Mouse (Mus musculus) lung, postnatal 0 days (tissue): ENCODE data around the gene Tmem221.

Source experiments
- CTCF ChIP-seq: IDR thresholded peaks from 2 replicates; pipeline ENCODE4 v1.5.1; 2016; ENCODE audit warnings: antibody characterized with exemption, mild to moderate bottlenecking
- EP300 ChIP-seq: IDR thresholded peaks from 2 replicates; pipeline ENCODE4 v1.6.1; 2016; ENCODE audit warnings: antibody characterized with exemption, mild to moderate bottlenecking, control low read depth

DNA sequence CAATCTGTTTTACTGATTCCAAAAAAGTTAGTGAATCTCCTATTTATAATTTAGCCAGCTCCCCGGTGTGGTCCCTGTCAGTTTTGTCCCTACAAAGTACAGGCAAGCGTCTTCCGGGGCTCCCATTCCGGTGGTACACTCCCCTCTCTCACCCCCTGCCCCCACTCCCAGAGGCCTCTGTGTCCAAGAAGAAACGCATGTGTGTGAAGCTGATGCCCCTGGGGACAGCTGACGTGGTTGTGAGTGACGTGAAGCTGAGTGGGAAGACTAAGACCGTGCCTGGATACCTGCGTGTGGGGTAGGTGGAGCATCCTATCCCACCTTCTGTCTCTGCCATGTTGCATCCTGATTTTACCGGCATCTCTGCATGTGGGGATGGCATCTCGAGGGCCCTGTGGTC, 13.6 kb downstream of the Tmem221 start:
- no peak for TF ChIP-seq CTCF
- no peak for TF ChIP-seq EP300
